Mouse (Mus musculus): Measurements from ENCODE around the gene Mef2b. TPM values are rescaled to one million over a fixed set of nuclear protein-coding genes. Genes with fewer than 3 reads are reported as not detected.

Mef2b gene
- polyA plus RNA-seq, 1 experiment = 0.16 TPM

DNA sequence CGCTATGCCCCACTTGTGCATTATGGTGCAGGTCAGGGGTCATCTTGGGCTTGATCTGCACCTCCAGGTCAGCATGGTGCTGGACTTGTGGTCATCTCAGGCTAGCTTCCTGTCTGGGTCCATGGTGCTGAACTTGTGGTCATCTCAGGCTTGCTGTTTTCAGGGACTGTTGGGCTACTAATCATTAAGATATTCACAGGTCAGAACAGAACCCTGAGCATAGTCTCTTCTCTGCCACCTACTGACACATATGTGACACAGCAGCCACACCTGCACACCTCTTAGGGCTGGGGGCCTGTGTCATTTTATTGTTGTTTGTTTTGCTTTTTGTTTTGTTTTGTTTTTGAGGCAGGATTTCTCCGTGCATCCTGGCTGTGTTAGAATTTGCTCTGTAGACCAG lies 16.6 kb upstream of the Mef2b start:
- Histone ChIP-seq H3K36me3 (ENCODE audit: control insufficient read depth, insufficient read depth, low read length) (no peaks in the 10 kb centered on the region), H3K4me3 (ENCODE audit: insufficient read depth, low read depth, low read length) (no peak overlapping the region), H3K27me3 (replicated peaks; ENCODE audit: control insufficient read depth, insufficient read depth, low read length) (no peaks in the 10 kb centered on the region), H3K4me1 (ENCODE audit: control insufficient read depth, insufficient read depth, low read length) (no peaks in the 10 kb centered on the region), H3K27ac (ENCODE audit: insufficient read depth, low read depth, low read length) (no peak overlapping the region)
- WGBS = 53% methylated on average over 2 of the region's 2 CpGs
- DNase-seq = peak; percentile 32
- TF ChIP-seq POLR2A (IDR thresholded peaks at IDR 0.05; ENCODE audit: low read depth, low read length) = no peak
- peak; percentile 65 for TF ChIP-seq CTCF (conservative IDR thresholded peaks at IDR 0.05; ENCODE audit: insufficient read depth, insufficient read length, low read depth, low read length)

GRCm38 (mm10) chr8:70124992-70125391 lies 14.5 kb upstream of the Mef2b start:
- peaks cover 6% of the 10 kb centered on the region; the same call in 1 of the 2 replicates for H3K4me1 ChIP-seq (ENCODE audit: control insufficient read depth, insufficient read depth, low read length)
- no peak overlapping the region for H3K27ac ChIP-seq (ENCODE audit: insufficient read depth, low read depth, low read length)
- TF ChIP-seq POLR2A (IDR thresholded peaks at IDR 0.05; ENCODE audit: low read depth, low read length) (no peak), CTCF (conservative IDR thresholded peaks at IDR 0.05; ENCODE audit: insufficient read depth, insufficient read length, low read depth, low read length) (no peak)
- no peak overlapping the region for H3K4me3 ChIP-seq (ENCODE audit: insufficient read depth, low read depth, low read length)
- no peaks in the 10 kb centered on the region for H3K36me3 ChIP-seq (ENCODE audit: control insufficient read depth, insufficient read depth, low read length)
- H3K27me3 ChIP-seq (replicated peaks; ENCODE audit: control insufficient read depth, insufficient read depth, low read length) = no peaks in the 10 kb centered on the region
- 55% methylated on average over 8 of the region's 8 CpGs for WGBS
- no peak for DNase-seq

DNA sequence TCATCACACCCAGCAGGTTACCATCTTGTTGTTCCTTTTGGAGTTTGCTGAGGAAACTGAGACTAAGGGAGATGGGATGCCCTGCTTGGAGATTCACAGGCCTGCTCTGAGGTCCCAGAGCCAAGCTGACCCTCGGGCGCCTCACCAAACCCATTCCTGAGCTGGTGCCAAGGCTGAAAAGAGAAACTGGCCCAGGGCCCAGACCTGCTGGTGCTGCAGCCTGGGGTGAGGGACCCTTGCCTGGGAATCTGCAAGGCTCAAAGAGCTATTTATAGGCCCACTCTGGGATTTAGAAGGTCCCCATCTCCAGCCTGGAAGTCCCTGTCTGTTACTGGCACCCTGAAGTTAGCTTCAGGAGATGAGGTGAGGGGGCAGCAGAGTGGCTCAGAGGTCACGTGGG lies 11.1 kb upstream of the Mef2b start:
- Histone ChIP-seq H3K27ac (ENCODE audit: insufficient read depth, low read depth, low read length) (no peak overlapping the region), H3K4me1 (ENCODE audit: control insufficient read depth, insufficient read depth, low read length) (peaks cover 9% of the 10 kb centered on the region; the same call in 1 of the 2 replicates), H3K27me3 (replicated peaks; ENCODE audit: control insufficient read depth, insufficient read depth, low read length) (no peaks in the 10 kb centered on the region), H3K36me3 (ENCODE audit: control insufficient read depth, insufficient read depth, low read length) (no peaks in the 10 kb centered on the region), H3K4me3 (ENCODE audit: insufficient read depth, low read depth, low read length) (no peak overlapping the region)
- TF ChIP-seq POLR2A (IDR thresholded peaks at IDR 0.05; ENCODE audit: low read depth, low read length) (no peak), CTCF (conservative IDR thresholded peaks at IDR 0.05; ENCODE audit: insufficient read depth, insufficient read length, low read depth, low read length) (no peak)
- WGBS = 56% methylated on average over 3 of the region's 3 CpGs
- peak; percentile 64 for DNase-seq

DNA sequence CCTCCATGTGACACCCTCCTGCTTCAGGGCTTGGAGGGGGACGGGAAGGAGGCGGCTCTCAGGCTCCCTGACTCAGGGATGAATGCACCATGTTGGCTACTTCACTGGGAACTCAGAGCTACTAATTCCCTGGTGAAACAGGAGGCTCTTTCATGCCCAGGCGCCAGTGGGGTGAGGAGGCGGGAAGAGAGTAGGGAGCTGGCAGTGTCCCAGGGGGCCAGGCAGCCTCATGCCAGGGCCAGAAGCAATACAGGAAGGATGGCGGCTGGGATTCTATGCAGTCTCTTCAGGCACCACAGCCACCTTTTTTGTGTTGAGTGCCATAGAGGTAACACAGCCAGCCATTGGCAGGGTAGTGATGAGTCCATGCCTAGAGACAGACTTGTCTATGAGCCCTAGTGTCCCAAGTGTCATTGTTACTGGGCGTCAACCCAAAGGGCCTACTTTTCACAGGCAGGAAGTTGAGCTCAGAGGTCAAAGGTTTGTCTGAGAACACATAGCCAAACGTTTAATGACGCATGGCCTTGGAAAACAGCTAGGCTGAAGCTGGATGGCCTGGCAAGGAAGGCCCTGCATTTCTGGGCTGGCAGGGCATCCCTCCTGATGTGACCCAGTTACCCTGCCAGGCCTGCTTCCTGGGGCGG lies 10.1 kb upstream of the Mef2b start:
- 47% methylated on average over 9 of the region's 9 CpGs for WGBS
- DNase-seq = peak; percentile 75
- Histone ChIP-seq H3K4me1 (ENCODE audit: control insufficient read depth, insufficient read depth, low read length) (peaks cover 9% of the 10 kb centered on the region; the same call in 1 of the 2 replicates), H3K36me3 (ENCODE audit: control insufficient read depth, insufficient read depth, low read length) (no peaks in the 10 kb centered on the region), H3K27ac (ENCODE audit: insufficient read depth, low read depth, low read length) (no peak overlapping the region), H3K4me3 (ENCODE audit: insufficient read depth, low read depth, low read length) (no peak overlapping the region), H3K27me3 (replicated peaks; ENCODE audit: control insufficient read depth, insufficient read depth, low read length) (no peaks in the 10 kb centered on the region)
- TF ChIP-seq CTCF (conservative IDR thresholded peaks at IDR 0.05; ENCODE audit: insufficient read depth, insufficient read length, low read depth, low read length) = no peak
- TF ChIP-seq POLR2A (IDR thresholded peaks at IDR 0.05; ENCODE audit: low read depth, low read length) = no peak

DNA sequence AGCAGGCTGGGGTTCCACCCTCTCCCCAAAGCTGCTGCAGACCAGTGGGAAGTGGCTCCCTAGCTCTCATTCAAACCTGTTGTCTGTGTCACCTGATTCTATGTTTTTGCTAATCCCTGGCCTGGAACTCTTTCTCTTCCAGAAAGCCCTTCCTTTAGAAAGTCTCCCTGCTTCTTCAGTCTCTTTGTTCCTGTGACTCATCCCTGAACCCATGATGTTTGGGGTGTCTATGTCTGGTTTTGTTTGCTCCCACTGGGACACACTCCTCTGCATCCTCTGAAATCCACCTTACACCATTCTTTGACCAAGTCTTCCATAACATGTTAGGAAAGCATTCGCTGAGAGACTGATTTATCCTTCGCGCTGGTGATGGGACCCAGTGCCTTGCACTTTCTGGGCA lies 9.4 kb upstream of the Mef2b start:
- peaks cover 9% of the 10 kb centered on the region; the same call in 1 of the 2 replicates for H3K4me1 ChIP-seq (ENCODE audit: control insufficient read depth, insufficient read depth, low read length)
- WGBS = 88% methylated on average over 3 of the region's 3 CpGs
- H3K27ac ChIP-seq (ENCODE audit: insufficient read depth, low read depth, low read length) = no peak overlapping the region
- H3K36me3 ChIP-seq (ENCODE audit: control insufficient read depth, insufficient read depth, low read length) = no peaks in the 10 kb centered on the region
- no peak for TF ChIP-seq POLR2A (IDR thresholded peaks at IDR 0.05; ENCODE audit: low read depth, low read length)
- no peaks in the 10 kb centered on the region for H3K27me3 ChIP-seq (replicated peaks; ENCODE audit: control insufficient read depth, insufficient read depth, low read length)
- DNase-seq = no peak
- H3K4me3 ChIP-seq (ENCODE audit: insufficient read depth, low read depth, low read length) = no peak overlapping the region

- peak; percentile 90 for DNase-seq
- Histone ChIP-seq H3K36me3 (ENCODE audit: control insufficient read depth, insufficient read depth, low read length) (no peaks in the 10 kb centered on the region), H3K27ac (ENCODE audit: insufficient read depth, low read depth, low read length) (no peak within 1 kb of the TSS), H3K4me1 (ENCODE audit: control insufficient read depth, insufficient read depth, low read length) (peaks cover 9% of the 10 kb centered on the region; the same call in 1 of the 2 replicates), H3K27me3 (replicated peaks; ENCODE audit: control insufficient read depth, insufficient read depth, low read length) (no peaks in the 10 kb centered on the region), H3K4me3 (ENCODE audit: insufficient read depth, low read depth, low read length) (peak within 1 kb of the TSS; percentile 66)
- TF ChIP-seq CTCF (conservative IDR thresholded peaks at IDR 0.05; ENCODE audit: insufficient read depth, insufficient read length, low read depth, low read length) = no peak
- no peak for TF ChIP-seq POLR2A (IDR thresholded peaks at IDR 0.05; ENCODE audit: low read depth, low read length)
- 2% methylated on average over 37 of the region's 37 CpGs for WGBS
Observed at GRCm38 (mm10) chr8:70131166-70131883, 8.2 kb upstream of the Mef2b start, which contains the start of gene Nr2c2ap. Nr2c2ap (plus strand) TSS chr8:70131333.

- TF ChIP-seq CTCF (conservative IDR thresholded peaks at IDR 0.05; ENCODE audit: insufficient read depth, insufficient read length, low read depth, low read length) (no peak), POLR2A (IDR thresholded peaks at IDR 0.05; ENCODE audit: low read depth, low read length) (no peak)
- Histone ChIP-seq H3K4me1 (ENCODE audit: control insufficient read depth, insufficient read depth, low read length) (peaks cover 16% of the 10 kb centered on the region; the same call in 1 of the 2 replicates), H3K27me3 (replicated peaks; ENCODE audit: control insufficient read depth, insufficient read depth, low read length) (no peaks in the 10 kb centered on the region), H3K27ac (ENCODE audit: insufficient read depth, low read depth, low read length) (no peak overlapping the region), H3K36me3 (ENCODE audit: control insufficient read depth, insufficient read depth, low read length) (no peaks in the 10 kb centered on the region), H3K4me3 (ENCODE audit: insufficient read depth, low read depth, low read length) (no peak overlapping the region)
- WGBS = 90% methylated on average over 5 of the region's 5 CpGs
- DNase-seq = no peak
Observed at GRCm38 (mm10) chr8:70134086-70134485, 5.4 kb upstream of the Mef2b start.
